Mouse (Mus musculus) liver, embryonic 14.5 days (tissue): ENCODE data around the gene Pinlyp. TPM values are rescaled to one million over a fixed set of nuclear protein-coding genes. Genes with fewer than 3 reads are reported as not detected.

Experiments used
- ATAC-seq: fragments of 200-750 bp; cut with Nextera tagmentation; 2 replicates; pipeline ENCODE4 v1.8.0; 2017; ENCODE audit warnings: moderate number of reproducible peaks, mild to moderate bottlenecking, moderate library complexity; ENCODE audit not compliant: insufficient read depth
- DNase-seq, 3 experiments: peaks; one replicate each; pipeline ENCODE4 v3.0.0-alpha.2; 2012 to 2013; ENCODE audit warnings: low read depth in 3 of 3, low spot score in 3 of 3
- H3K27ac ChIP-seq: fragments of 300-500 bp; sonication (generic); 2 replicates; pipeline ENCODE4 v1.5.1; 2014; ENCODE audit warnings: moderate library complexity, mild to moderate bottlenecking, control low read depth, inconsistent platforms
- H3K27me3 ChIP-seq: fragments of 300-500 bp; sonication (generic); 2 replicates; pipeline ENCODE4 v1.6.1; 2014; ENCODE audit warnings: mild to moderate bottlenecking, low read length, moderate library complexity; ENCODE audit not compliant: control insufficient read depth, insufficient read depth
- H3K36me3 ChIP-seq: fragments of 300-500 bp; sonication (generic); replicated peaks from 2 replicates; pipeline ENCODE4 v1.6.1; 2014; ENCODE audit warnings: low read depth; ENCODE audit not compliant: control insufficient read depth, insufficient read depth
- H3K4me1 ChIP-seq, 2 experiments: fragments of 200-500 bp in 1 of 2; fragments of 300-500 bp in 1 of 2; sonication (generic) in 1 of 2; replicated peaks; 2 replicates each; pipeline ENCODE4 v1.6.1; 2012 to 2014; ENCODE audit warnings: antibody characterized with exemption in 1 of 2, inconsistent platforms in 1 of 2, low read length in 1 of 2; ENCODE audit not compliant: control insufficient read depth in 2 of 2, insufficient read depth in 2 of 2
- H3K4me2 ChIP-seq: fragments of 300-500 bp; sonication (generic); 2 replicates; pipeline ENCODE4 v1.6.1; 2014; ENCODE audit warnings: low read depth, mild to moderate bottlenecking, control low read depth, moderate library complexity
- H3K4me3 ChIP-seq, 2 experiments: fragments of 200-500 bp in 1 of 2; fragments of 300-500 bp in 1 of 2; sonication (generic) in 1 of 2; 2 replicates each; pipeline ENCODE4 v1.5.1; 2012 to 2014; ENCODE audit warnings: low read depth in 2 of 2, low read length in 2 of 2, mild to moderate bottlenecking in 2 of 2, control low read depth in 1 of 2, inconsistent platforms in 1 of 2, moderate library complexity in 1 of 2; ENCODE audit not compliant: insufficient read depth in 1 of 2
- H3K9ac ChIP-seq: fragments of 300-500 bp; sonication (generic); replicated peaks from 2 replicates; pipeline ENCODE4 v1.6.1; 2014; ENCODE audit warnings: mild to moderate bottlenecking, control low read depth, moderate library complexity
- H3K9me3 ChIP-seq: fragments of 300-500 bp; sonication (generic); 2 replicates; pipeline ENCODE4 v1.6.1; 2016; ENCODE audit warnings: low read length, mixed read lengths; ENCODE audit not compliant: control insufficient read depth
- CTCF ChIP-seq: IDR thresholded peaks from 2 replicates; pipeline ENCODE4 v1.5.1; 2016; ENCODE audit warnings: antibody characterized with exemption, low read depth, control low read depth
- EP300 ChIP-seq: IDR thresholded peaks from 2 replicates; pipeline ENCODE4 v1.6.1; 2016; ENCODE audit warnings: antibody characterized with exemption, low read depth
- WGBS: fragments of 180-500 bp; shearing (Covaris S2); extraction: QIAGEN DNeasy Blood & Tissue Kit; methylation state at CpG from one replicate; pipeline ENCODE4 v1.1.7; 2014; ENCODE audit not compliant: insufficient replicate concordance; 5-methylcytosine and 5-hydroxymethylcytosine counted together
- polyA plus RNA-seq, 2 experiments: library from polyadenylated mRNA; depleted of rRNA in 1 of 2; stranded (reverse) in 1 of 2; unstranded in 1 of 2; fragments of >200 nt; fragmentation: Nextera tagmentation in 1 of 2; extraction: Ambion mirVana in 1 of 2; gene quantifications; 2 replicates each; pipeline versions ENCODE4 v1.2.1 to v1.2.3; 2012 to 2014

Pinlyp gene
- polyA plus RNA-seq, 2 experiments: not detected

GRCm38 (mm10) chr7:24571071-24571470 is 25.2 kb upstream of the Pinlyp start:
- no peaks in the 10 kb centered on the region for H3K9me3 ChIP-seq
- no peaks in the 10 kb centered on the region for H3K27me3 ChIP-seq
- H3K4me3 ChIP-seq: no peak overlapping the region
- no peaks in the 10 kb centered on the region; a peak in 1 of 4 replicates for H3K4me1 ChIP-seq
- no peak for TF ChIP-seq EP300
- WGBS: 69% methylated on average over 4 of the region's 4 CpGs
- no peak for DNase-seq
- no peak overlapping the region for H3K27ac ChIP-seq
- no peak for ATAC-seq
- peaks cover 6% of the 10 kb centered on the region for H3K36me3 ChIP-seq
- no peak overlapping the region for H3K4me2 ChIP-seq
- H3K9ac ChIP-seq: no peak overlapping the region

GRCm38 (mm10) chr7:24568512-24568911 is 22.6 kb upstream of the Pinlyp start:
- WGBS: 77% methylated on average over 4 of the region's 4 CpGs
- DNase-seq: no peak
- H3K4me3 ChIP-seq: no peak overlapping the region
- TF ChIP-seq EP300: no peak
- TF ChIP-seq CTCF: no peak
- no peaks in the 10 kb centered on the region for H3K27me3 ChIP-seq
- H3K36me3 ChIP-seq: peaks cover 6% of the 10 kb centered on the region
- no peak for ATAC-seq
- no peak overlapping the region for H3K9ac ChIP-seq
- H3K9me3 ChIP-seq: no peaks in the 10 kb centered on the region
- no peak overlapping the region for H3K4me2 ChIP-seq
- no peak overlapping the region for H3K27ac ChIP-seq
- no peaks in the 10 kb centered on the region for H3K4me1 ChIP-seq

DNA sequence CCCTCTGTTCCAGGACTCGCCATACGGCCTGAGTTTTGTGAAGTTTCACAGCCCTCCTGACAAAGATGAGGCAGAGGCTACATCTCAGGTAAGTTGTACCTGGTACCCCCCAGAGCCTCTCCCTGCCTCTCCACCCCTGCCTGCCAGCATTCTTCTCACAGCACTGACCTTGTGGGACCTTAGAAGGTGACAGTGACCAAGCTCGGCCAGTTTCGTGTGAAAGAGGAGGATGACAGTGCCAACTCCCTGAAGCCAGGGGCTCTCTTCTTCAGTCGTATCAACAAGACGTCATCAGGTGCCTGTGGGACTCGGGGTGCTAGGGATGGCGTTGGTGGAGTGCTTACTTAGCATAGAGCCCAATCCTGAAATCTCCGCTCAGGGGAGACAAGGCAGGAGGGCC is 20.3 kb upstream of the Pinlyp start:
- ATAC-seq (no peak), DNase-seq (no peak)
- Histone ChIP-seq H3K9me3 (no peaks in the 10 kb centered on the region), H3K4me1 (no peaks in the 10 kb centered on the region), H3K4me2 (no peak overlapping the region), H3K4me3 (no peak overlapping the region), H3K36me3 (peaks cover 6% of the 10 kb centered on the region), H3K27me3 (no peaks in the 10 kb centered on the region), H3K27ac (no peak overlapping the region), H3K9ac (no peak overlapping the region)
- WGBS: 85% methylated on average over 9 of the region's 9 CpGs
- no peak for TF ChIP-seq EP300
- no peak for TF ChIP-seq CTCF

- H3K9ac ChIP-seq: no peak overlapping the region
- no peak overlapping the region for H3K4me3 ChIP-seq
- no peak for TF ChIP-seq EP300
- TF ChIP-seq CTCF: no peak
- H3K9me3 ChIP-seq: no peaks in the 10 kb centered on the region
- no peaks in the 10 kb centered on the region for H3K4me1 ChIP-seq
- 82% methylated on average over 11 of the region's 11 CpGs for WGBS
- DNase-seq (no peak), ATAC-seq (no peak)
- H3K27me3 ChIP-seq: no peaks in the 10 kb centered on the region
- no peak overlapping the region for H3K4me2 ChIP-seq
- H3K36me3 ChIP-seq: peaks cover 8% of the 10 kb centered on the region
- no peak overlapping the region for H3K27ac ChIP-seq
Measured at GRCm38 (mm10) chr7:24565627-24566026, 19.7 kb upstream of the Pinlyp start.

DNA sequence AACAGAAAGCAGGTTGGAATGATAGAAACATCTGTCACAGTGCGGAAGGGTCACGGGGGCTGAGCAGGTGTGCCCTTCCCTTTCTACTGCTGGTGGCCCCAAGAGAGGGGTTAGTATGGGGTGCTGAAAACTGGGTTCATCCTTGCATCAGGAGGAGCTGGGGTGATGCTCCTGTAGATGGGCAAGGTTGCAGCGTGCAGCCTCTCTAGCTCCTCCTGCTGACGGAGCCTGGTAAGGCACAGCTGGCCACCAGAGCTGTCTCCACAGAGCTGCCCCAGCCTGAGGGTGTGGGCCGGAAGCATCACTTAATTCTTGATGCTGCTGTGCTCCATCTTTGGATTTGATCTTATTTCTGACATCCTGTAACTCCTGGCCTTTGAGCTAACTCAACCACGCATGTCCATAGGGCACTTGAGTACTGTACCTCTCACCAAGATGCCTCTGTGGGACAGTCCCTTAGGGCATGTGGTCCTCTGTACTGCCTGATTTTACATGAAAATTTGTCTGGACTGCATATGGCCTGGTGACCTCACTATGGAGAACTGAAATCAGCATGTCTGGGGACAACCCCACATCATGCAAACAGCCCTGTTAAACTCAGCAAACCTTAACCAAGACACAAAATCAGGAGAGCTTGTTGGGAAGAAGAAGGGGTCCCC is 18.8 kb upstream of the Pinlyp start:
- no peak overlapping the region for H3K9ac ChIP-seq
- no peak overlapping the region for H3K4me2 ChIP-seq
- H3K9me3 ChIP-seq: no peaks in the 10 kb centered on the region
- WGBS: 57% methylated on average over 6 of the region's 6 CpGs
- TF ChIP-seq EP300: no peak
- TF ChIP-seq CTCF: peak; percentile 95
- H3K36me3 ChIP-seq: peaks cover 11% of the 10 kb centered on the region
- H3K27me3 ChIP-seq: no peaks in the 10 kb centered on the region
- DNase-seq (peak in 1 of 3 experiments; percentile 34), ATAC-seq (peak; percentile 52; the same call in 1 of the 2 replicates)
- H3K4me3 ChIP-seq: no peak overlapping the region
- no peaks in the 10 kb centered on the region for H3K4me1 ChIP-seq
- H3K27ac ChIP-seq: no peak overlapping the region
